Mouse (Mus musculus) c-Kit-positive CD71-negative TER-119-negative erythroid progenitor cells, embryonic 14.5 days (primary cell): ENCODE data around the gene Klhl3.

Experiments
- DNase-seq: peaks from one replicate; pipeline ENCODE4 v3.0.0-alpha.2; 2013; ENCODE audit warnings: low read depth

The Klhl3 gene

GRCm38 (mm10) chr13:58023726-58024453, 89.5 kb downstream of the Klhl3 start:
- no peak for DNase-seq

- DNase-seq, result no peak
Observed at GRCm38 (mm10) chr13:58023001-58023560, 90.3 kb downstream of the Klhl3 start.

GRCm38 (mm10) chr13:58020428-58020827, 93.0 kb downstream of the Klhl3 start:
- peak; percentile 40 for DNase-seq

GRCm38 (mm10) chr13:58017298-58017697, 96.1 kb downstream of the Klhl3 start:
- DNase-seq, result no peak

- DNase-seq, result peak; percentile 38
Observed at GRCm38 (mm10) chr13:58012067-58012925, 101.1 kb downstream of the Klhl3 start.

GRCm38 (mm10) chr13:58011526-58011925, 101.9 kb downstream of the Klhl3 start:
- DNase-seq, result no peak

GRCm38 (mm10) chr13:58010416-58010815, 103.0 kb downstream of the Klhl3 start:
- DNase-seq, result no peak

GRCm38 (mm10) chr13:58009275-58009674, 104.1 kb downstream of the Klhl3 start:
- DNase-seq, result no peak

- no peak for DNase-seq
Observed at GRCm38 (mm10) chr13:58008038-58008364, 105.4 kb downstream of the Klhl3 start.

- DNase-seq, result no peak
Observed at GRCm38 (mm10) chr13:58007256-58008037, 105.9 kb downstream of the Klhl3 start.

- no peak for DNase-seq
Observed at GRCm38 (mm10) chr13:58001792-58002191, 111.6 kb downstream of the Klhl3 start.

GRCm38 (mm10) chr13:57996536-57996935, 116.9 kb downstream of the Klhl3 start:
- no peak for DNase-seq

- DNase-seq, result no peak
Observed at GRCm38 (mm10) chr13:57995864-57996263, 117.5 kb downstream of the Klhl3 start.

- no peak for DNase-seq
Observed at GRCm38 (mm10) chr13:57984637-57985036, 128.8 kb downstream of the Klhl3 start.

GRCm38 (mm10) chr13:57984163-57984562, 129.2 kb downstream of the Klhl3 start:
- no peak for DNase-seq

GRCm38 (mm10) chr13:57983330-57983729, 130.1 kb downstream of the Klhl3 start:
- DNase-seq, result no peak

GRCm38 (mm10) chr13:57982904-57983303, 130.5 kb downstream of the Klhl3 start:
- no peak for DNase-seq

- DNase-seq, result no peak
Observed at GRCm38 (mm10) chr13:57980679-57981078, 132.7 kb downstream of the Klhl3 start.

GRCm38 (mm10) chr13:57980071-57980470, 133.3 kb downstream of the Klhl3 start:
- DNase-seq, result no peak

- DNase-seq, result no peak
Observed at GRCm38 (mm10) chr13:57978931-57979330, 134.5 kb downstream of the Klhl3 start.

GRCm38 (mm10) chr13:57977721-57978120, 135.7 kb downstream of the Klhl3 start:
- DNase-seq, result no peak

GRCm38 (mm10) chr13:57965658-57966057, 147.7 kb downstream of the Klhl3 start:
- DNase-seq, result no peak
